Mouse (Mus musculus): ENCODE data around the gene Borcs6.

DNA sequence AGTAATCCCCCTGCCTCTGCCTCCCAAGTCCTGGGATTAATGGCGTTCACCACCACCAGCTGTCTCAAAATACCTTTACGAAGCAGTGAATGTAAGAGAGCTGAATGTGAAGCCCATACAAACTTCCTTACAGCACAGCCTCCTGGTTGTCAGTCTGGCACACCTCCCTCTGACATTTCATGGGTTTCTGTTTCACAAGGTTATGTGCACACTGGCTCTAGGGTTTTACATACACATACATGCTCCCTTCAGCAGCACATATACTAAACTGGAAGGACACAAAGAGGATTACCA, 15.2 kb downstream of the Borcs6 start:
- TF ChIP-seq CTCF (IDR thresholded peaks at IDR 0.05; ENCODE audit: control insufficient read depth, insufficient read depth, insufficient read length) (no peak), USF1 (IDR thresholded peaks at IDR 0.05; ENCODE audit: low read depth) (no peak), MYOG (IDR thresholded peaks at IDR 0.05; ENCODE audit: control insufficient read depth, extremely low read depth, insufficient read length) (no peak)
